Mouse (Mus musculus): ENCODE results near the gene Hoxc6.

Gene Hoxc6

DNA sequence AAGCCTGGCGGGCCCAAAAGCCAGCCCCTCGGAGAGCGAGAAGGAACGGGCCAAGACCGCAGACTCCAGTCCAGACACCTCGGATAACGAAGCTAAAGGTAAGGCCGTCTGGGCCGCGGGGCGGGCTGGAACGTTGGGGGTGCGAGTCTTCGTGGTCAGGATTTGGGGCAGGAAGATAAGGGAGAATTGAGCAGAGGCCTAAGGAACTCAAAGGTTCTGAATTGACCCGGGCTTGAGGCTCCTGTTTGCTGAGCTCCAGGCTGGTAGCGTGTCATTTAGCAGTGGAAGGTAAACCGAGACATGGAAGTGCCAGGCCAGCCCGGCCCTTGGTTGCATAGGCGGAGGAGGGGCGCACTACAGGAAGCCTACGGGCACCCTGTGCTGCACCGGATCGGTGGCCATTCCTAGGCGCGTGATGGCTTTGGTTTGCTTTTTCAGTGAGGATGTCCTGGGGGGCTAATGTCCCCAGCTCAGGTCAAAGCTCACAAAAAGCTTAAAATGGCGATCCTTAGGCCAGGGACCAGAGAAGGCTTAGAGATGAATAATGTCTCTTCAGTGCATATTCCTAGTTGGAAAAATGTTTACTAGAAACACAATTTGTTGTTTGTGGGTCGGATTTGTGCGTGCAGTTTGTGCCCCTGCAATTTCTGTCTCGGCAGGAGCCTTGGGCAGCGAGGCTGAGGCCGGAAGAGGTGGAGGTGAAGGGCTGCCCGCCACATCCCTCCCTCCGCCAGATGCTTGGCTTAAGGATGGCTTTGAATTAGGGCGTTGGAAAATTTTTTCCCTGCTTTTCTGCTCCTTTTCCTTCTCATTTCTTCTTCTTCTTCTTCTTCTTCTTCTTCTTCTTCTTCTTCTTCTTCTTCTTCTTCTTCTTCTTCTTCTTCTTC is 30.3 kb upstream of the Hoxc6 start:
- ATAC-seq (ENCODE audit: insufficient number of reproducible peaks, low FRiP score, low TSS enrichment), result no peak

DNA sequence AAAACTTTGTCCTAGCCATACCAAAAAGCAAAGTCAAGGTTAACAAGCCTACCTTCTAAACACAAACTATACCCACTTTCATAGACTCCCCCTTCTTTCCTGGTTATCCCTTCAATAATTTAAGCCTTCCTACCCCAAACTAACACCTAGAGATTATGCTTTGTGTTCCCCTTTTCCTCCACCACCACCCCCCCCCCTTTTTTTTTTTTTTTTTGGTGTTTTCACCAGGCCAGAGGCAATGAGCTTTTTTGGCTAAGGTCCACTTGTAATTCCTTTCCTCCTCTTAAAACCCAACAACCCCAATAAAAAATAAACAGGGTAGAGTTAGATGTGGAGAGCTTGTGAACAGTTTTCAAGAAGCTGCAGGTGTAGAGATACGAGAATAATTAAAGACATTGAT is 28.8 kb upstream of the Hoxc6 start:
- no peak for ATAC-seq (ENCODE audit: insufficient number of reproducible peaks, low FRiP score, low TSS enrichment)

DNA sequence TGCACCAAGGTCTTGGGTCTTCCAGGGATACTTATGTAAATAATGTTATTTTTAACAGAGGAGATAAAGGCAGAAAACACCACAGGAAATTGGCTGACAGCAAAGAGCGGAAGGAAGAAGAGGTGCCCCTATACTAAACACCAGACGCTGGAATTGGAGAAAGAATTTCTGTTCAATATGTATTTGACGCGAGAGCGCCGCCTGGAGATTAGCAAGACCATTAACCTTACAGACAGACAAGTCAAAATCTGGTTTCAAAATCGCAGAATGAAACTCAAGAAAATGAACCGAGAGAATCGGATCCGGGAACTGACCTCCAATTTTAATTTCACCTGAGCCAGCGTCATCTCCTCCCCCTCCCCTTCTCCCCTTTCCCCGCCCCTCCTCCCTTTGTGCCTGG is 27.3 kb upstream of the Hoxc6 start:
- no peak for ATAC-seq (ENCODE audit: insufficient number of reproducible peaks, low FRiP score, low TSS enrichment)

DNA sequence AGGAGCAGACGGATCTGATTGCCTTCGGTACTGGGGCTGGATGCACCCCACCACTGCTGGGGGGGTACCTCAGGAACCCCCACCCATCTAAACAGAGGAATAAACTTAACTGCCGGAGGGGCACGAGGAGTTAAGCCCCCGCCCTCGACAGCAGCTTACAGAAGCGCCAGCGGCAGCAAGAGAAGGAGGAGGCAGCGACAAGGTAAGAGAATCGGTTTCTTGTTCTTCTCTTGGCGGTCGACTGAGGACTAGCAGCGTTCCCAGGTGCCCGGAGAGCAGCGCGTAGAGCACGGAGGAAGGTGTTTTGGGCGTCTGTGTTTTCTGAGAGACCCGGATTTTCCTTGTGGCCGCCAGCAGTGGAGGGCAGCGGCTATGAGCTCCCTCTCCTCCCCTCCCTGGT is 25.8 kb upstream of the Hoxc6 start:
- ATAC-seq (ENCODE audit: insufficient number of reproducible peaks, low FRiP score, low TSS enrichment), result no peak

DNA sequence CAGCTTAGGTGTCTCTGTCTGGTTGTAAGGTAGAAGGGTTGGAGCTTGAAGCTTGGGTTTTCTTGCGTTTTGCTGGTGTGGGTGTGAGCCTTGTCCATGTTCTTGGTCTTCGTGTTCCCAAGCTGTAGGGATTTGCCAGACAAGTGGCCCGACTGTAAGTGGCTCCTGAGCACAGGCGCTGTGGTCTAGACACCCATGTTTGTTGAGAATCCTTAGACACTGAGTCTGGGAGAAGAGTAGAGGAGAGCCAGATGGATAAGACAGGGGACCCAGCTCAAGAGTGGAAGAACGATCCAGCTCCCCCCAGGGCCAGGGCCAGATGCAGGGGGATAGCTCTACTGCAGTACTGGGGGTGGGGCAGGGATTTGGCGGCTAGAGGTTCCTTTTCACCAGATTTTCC is 25.3 kb upstream of the Hoxc6 start:
- no peak for ATAC-seq (ENCODE audit: insufficient number of reproducible peaks, low FRiP score, low TSS enrichment)

DNA sequence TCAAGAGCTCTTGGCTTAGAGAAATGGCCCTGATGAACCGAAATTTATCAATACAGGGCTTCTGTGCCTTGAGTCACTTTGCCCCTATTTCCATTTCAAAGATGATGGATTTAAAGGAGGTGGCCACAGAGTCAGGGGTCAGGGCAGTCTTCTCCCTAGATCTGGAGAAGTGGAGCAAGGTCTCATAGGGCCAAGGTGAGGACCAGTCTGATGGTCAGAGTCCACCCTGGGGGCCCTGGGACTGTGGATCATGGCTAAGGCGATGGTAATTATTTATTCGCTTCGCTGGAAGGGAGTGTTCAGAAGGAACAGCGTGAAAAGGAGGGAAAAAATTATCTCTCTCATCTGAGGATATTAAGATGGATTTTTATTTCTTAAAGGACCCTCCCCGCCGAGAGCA is 23.0 kb upstream of the Hoxc6 start:
- no peak for ATAC-seq (ENCODE audit: insufficient number of reproducible peaks, low FRiP score, low TSS enrichment)

DNA sequence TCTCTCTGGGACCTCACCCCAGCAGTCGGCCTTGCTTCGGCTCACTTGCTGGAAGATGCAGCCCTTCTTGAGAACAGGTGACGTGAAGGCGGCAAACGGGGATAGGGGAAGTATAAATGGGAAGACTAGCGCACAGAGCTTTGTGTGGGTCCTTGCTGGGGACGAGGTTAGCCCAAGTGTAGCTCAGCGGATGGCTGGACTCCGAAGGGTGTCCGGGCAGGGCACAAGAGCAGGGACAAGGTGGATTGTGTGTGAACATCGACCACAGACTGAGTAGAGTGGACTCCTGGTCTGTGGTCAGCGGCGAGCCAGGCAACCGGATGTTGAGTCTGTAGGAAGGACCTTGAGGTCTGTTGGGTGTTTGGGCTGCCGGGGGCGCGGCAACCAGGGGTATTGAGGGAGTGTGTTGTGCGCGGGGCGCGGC is 22.4 kb upstream of the Hoxc6 start:
- no peak for ATAC-seq (ENCODE audit: insufficient number of reproducible peaks, low FRiP score, low TSS enrichment)

DNA sequence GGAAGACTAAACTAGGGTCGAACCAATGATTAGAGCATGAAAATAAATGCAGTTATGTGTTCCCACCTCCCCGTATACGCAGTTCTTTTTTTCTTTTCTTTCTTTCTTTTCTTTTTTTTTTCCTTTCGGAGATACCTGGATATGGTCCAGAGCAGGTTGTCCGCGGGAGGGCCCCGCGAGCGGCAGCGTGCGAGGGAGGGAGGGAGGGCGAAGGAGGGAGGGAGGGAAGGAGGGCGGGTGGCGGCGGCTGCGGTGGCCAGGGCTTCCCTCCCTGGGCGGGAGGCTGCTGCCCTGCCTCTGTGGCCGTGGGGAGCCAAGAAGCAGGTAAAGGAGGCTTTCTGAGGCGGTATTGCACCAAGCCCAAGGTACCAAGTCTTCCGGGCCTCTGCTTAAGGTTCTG is 21.9 kb upstream of the Hoxc6 start, which contains the start of gene Hoxc9:
Gene Hoxc9 (plus strand): TSS at position 269 of the 400 bp plus-strand sequence.
- ATAC-seq (ENCODE audit: insufficient number of reproducible peaks, low FRiP score, low TSS enrichment), result no peak

DNA sequence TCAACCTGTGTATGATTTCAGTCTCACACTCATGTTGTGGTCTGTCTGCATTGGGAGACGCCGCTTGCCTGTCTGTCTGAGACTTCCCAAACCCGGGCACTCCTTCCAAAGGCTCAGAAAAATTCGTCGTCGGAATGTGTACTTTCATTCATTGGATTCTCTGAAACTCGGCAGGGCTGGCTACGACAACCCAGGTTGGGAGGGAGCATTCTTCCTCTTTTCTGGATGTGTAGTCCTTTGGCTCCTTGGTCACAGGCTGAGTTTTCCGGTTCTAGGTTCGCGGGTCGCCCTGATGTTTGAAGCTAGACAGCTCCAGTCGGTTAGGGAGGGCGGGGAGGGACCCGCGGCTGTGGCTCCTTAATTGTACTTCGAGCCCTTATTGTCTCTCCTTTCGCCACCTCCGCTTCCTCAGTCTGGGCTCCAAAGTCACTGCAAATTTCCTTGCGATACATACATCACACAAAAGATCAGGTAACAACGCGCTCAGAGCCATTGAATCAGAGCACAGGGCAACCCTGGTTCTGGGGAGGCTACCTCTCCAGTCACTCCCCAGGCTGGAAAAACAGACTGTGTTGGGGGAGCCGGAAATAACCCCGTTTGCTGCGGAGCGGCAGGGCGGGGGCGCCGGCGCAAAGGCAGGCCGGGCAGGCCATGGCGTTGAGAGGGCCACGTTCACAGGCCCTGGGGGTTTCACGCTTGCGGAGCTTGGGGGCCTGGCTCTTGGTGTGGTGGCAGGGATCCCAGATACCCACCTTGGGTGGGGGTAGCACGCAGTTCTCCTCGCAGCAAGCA is 21.2 kb upstream of the Hoxc6 start:
- ATAC-seq (ENCODE audit: insufficient number of reproducible peaks, low FRiP score, low TSS enrichment), result no peak

DNA sequence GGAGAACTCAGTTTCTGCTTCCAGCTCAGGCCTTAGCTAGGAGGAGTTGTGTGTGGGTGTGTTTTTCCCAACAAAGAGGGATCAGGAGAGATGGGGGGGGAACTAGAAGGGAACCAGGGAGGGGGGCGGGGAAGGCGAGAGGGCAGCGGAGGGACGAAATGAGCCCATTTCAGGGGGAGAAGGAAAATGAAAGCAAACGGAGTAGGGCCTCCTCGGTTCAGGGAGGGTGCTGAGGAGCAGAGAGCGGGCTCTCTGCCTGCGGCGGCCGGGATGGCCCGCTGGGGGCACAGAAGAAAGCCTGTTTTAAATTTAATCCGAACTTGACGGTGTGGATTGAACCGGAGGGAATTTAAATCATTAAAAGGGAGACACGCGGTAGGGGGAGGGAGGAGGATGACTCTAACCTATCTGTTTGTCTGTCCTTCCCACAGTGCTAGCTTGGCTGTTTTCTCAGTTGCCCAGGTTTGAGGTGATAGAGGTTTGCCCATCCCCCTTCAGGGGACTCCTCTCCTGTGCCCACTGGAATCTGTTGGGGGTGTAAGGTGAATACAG is 20.6 kb upstream of the Hoxc6 start:
- no peak for ATAC-seq (ENCODE audit: insufficient number of reproducible peaks, low FRiP score, low TSS enrichment)

DNA sequence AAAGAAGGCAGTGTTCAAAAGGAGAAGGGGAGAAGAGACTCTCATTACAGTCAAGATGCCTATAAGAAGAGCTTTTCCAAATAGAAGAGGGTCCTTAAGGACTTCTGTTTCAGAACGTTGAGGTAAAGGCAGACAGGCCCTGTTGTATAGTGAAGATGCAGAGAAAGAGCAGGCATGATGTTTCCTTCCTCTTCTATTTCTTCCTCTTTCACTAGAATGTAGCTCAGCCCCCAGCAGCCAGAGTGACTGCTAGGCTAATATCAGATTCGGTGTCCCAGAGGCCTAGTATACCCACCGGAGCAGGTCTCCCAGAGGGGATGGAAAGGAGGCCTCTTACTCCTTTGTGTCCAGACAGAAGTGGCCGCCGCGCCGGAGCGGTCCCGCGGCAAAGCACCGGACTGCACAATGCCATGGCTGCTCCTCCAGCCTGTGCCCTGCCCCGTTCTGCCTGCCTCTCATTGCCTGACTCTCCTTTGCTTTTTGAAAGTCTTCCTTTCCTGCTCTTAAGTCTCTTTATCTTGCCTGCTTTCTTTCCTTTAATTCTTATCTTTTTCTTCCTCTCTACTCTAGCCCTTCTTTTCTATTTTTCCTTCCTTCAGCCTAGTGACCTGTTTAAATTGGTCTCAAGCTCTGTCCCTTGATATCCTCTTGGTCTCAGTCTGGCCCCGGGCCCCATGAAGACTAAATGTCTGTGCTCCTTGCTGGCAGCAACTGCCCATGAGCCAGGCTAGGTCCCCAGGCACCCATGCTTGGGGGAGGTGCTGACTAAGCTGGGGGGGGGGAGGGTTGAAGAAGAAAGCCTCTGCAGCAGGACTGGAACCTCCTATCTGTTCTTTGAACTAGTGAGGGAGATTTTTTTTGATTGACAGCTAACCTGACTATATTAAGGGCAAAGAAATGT is 19.2 kb upstream of the Hoxc6 start:
- no peak for ATAC-seq (ENCODE audit: insufficient number of reproducible peaks, low FRiP score, low TSS enrichment)

DNA sequence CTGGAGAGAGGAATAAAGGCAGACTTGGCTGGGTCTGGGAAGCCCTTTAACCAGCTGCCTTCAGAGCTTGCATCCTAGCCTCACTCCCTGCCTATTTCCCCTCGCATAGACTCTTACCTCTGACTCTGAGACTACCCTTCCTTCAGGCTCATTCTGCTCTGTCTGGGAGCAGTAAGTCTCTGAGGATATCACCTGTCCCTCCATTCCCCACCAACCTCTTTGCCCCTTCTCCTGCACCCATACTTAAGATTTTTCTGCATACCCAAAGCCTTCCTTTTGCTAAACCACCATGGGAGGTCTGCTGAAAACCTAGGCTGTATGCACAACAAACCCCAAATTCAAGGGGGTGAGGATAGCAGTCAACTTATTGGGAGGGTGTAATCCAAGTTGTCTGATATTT is 18.1 kb upstream of the Hoxc6 start:
- ATAC-seq (ENCODE audit: insufficient number of reproducible peaks, low FRiP score, low TSS enrichment), result no peak

DNA sequence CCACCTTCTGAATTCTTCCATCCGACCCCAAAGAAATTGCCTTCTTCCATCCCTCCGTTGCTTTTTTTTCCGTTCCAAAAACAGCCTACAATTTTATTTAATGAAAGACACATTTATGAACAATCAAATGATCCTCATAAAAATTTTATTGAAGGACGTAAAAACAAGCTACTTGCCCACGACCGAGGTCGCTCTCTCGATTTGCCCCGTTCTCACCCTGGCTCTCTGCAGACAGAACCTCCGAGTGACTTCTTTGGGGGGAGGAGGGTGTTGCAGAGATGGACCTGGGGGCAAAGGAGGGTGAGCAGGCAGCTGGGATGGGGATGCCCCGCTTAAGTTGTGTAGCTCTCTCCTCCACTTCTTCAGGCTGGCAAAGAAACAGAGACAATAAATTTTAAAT is 17.7 kb upstream of the Hoxc6 start:
- ATAC-seq (ENCODE audit: insufficient number of reproducible peaks, low FRiP score, low TSS enrichment), result no peak

DNA sequence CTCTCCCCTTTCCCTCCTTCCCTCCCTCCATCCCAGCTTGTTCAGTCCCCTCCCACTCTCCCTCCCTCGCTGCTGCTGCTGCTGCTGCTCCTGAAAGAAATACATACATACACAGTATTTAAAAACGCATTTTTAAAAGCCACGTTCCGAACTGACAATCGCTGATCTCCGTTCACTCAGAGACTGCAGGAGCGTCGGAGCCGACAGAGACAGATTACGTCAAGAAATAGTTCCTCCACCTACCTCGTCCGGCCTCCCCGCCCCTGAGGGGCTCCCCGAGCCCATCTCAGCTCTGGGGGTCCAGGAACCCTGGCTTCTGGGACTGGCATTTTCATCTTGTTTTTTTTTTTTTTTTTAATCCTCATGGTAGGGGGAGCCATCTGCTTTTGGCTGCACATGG is 17.1 kb upstream of the Hoxc6 start:
- no peak for ATAC-seq (ENCODE audit: insufficient number of reproducible peaks, low FRiP score, low TSS enrichment)

DNA sequence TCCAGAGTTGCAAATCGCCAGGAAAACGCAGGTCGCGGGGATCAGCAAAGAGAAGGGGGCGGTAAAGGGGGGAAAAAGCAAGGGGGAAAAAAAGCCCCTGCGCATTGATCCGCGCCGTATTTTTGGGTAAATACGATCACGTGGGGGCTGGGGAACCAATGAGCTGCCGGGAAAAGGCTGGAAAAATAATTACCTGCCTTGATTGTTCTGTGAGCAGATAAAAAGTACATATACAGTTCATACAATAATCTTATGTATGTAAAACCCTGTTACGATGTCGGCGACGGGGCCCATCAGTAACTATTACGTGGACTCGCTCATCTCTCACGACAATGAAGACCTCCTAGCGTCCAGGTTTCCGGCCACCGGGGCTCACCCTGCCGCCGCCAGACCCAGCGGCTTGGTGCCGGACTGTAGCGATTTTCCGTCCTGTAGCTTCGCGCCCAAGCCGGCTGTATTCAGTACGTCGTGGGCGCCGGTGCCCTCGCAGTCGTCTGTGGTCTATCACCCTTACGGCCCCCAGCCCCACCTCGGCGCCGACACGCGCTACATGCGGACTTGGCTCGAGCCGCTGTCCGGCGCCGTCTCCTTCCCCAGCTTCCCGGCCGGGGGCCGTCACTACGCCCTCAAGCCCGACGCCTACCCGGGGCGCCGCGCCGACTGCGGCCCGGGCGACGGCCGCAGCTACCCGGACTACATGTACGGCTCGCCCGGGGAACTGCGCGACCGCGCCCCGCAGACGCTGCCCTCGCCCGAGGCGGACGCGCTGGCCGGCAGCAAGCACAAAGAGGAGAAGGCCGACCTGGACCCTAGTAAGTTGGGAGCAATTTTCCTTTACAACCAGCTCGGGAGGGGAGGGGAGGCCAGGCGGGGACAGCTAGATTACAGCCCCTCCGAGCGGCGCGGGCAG is 16.4 kb upstream of the Hoxc6 start:
- no peak for ATAC-seq (ENCODE audit: insufficient number of reproducible peaks, low FRiP score, low TSS enrichment)

DNA sequence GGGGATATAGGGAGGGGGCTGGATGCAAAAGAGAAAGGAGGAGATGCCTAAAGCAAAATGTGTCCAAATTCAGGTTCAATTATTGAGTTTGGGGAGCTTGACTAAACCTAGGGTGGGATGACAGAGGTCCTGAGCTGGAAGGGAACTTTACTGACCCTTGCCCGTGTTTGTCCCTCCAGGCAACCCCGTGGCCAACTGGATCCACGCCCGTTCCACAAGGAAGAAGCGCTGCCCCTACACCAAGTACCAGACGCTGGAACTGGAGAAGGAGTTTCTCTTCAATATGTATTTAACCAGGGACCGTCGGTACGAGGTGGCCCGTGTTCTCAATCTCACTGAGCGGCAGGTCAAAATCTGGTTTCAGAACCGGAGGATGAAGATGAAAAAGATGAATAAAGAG is 14.3 kb upstream of the Hoxc6 start:
- no peak for ATAC-seq (ENCODE audit: insufficient number of reproducible peaks, low FRiP score, low TSS enrichment)

DNA sequence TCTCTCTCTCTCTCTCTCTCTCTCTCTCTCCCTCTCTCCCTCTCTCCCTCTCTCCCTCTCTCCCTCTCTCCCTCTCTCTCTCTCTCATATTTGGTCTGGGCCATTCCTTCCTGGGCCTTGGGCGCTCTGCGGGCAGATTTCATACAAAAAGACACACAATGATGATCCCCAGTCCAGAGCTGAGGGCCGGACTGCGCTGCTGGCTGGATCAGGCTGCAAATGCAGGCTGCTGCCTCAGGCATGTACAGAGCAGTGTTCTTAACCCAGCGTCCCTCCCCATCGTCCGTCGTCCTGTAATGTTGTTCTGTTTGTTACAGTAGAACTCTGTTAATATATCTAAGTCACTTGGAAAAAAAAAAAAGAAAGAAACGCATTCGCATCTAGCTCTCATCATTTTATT is 13.5 kb upstream of the Hoxc6 start:
- ATAC-seq (ENCODE audit: insufficient number of reproducible peaks, low FRiP score, low TSS enrichment), result no peak

DNA sequence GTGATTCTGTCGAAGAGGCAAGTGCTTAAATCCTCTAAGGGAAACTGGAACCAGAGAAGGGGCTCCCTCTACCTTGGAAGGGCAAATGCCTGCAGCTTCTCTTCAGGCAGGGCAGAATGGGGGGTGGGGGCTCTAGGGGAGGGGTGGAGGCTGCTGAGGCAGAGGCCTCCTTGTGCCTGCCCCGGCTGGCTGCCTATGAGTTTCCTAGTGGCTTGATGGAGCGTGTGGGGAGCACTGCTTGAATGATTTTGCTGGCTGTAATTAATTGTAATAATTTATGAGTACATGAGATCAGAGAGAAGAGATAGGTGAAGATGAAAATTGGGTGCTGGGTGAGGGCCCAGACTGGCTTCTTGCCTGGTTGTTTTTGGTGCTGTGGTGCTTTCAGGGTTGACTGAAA is 13.1 kb upstream of the Hoxc6 start:
- no peak for ATAC-seq (ENCODE audit: insufficient number of reproducible peaks, low FRiP score, low TSS enrichment)

DNA sequence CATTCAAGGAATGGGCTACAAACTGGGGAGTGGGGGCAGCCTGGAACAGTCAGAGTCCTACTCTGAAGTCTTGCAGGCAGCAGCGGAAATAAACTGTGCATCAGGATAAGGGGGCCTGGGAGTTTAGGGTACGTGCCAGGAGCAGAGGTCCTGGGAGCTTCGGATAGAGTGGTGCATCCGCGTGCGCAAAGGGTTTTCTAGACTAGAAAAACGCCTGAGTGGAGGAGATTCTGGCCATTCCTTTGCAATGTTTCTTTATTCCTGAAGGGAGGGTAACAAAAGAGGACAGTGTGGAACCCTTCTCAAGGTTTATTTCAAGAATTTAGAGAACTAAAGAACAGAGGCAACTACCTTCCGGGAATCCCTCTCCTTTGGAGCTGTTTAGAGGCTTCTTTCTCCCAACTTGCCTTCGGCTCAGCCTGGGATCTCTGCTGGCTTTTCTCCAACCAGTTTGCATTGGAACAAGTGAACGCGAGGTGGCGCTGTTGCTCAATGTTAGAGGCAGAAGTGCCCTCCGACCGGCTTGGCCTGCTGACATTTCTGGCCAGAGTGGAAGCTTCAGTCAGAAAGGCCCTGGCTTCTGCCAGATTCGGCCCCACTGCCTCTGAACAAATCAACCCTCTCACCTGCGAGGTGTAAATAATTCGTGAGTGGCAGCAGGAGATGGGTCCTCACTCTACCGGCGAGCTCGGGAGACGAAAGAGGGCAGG is 10.8 kb upstream of the Hoxc6 start:
- peak; percentile 52; the same call in 1 of the 2 replicates for ATAC-seq (ENCODE audit: insufficient number of reproducible peaks, low FRiP score, low TSS enrichment)
